Mouse (Mus musculus) thymus, postnatal 25 days (tissue): ENCODE measurements around the gene Gpr45.
"Not testable (repeated sequence)": the region's sequence is repeated elsewhere in the genome, so short reads cannot be mapped to it uniquely, and the experiment has no call there.

Experiments used
- DNase-seq: peaks from one replicate; pipeline ENCODE4 v3.0.0; 2022

The Gpr45 gene

DNA sequence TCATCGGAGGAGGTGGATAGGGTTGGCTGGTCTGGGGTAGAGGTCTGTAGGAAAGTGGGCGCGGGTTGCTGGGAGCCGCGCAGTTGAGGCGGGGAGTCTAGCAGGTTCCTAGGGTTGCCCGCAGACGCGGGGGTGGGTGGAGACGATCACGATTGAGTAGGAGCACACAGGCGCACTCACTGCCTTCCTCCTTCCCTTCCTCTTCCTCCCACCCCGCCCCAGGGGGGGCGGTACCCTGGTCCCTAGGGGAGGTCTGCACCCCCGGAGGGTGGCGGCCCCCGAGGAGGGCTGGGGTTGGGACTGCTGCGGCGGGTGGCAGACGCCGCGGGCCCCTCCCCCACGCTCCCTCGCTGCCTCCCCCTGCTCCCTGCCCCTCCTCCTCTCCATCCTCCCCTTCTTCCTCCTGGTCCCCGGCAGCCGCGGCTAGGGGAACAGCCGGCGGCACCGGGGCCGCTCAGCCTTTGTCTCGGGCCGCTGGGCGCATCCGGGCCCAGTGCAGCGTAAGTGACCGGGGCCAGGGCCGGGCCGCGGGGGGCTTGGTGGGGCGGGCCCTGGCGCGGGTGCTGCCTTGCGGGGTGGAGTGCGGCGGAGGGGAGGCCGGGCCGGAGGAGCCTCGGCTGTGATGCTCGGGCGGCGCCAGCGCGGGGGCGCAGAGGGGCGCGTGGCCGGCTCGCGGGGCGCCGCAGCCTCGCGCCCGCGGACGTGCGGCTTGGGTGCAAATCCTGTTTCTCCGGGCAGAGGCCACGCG lies at the start of gene Gpr45:
TSS of gene Gpr45 (plus strand) at position 139 of the 748 bp plus-strand sequence.
- DNase-seq = peak; percentile 41

DNA sequence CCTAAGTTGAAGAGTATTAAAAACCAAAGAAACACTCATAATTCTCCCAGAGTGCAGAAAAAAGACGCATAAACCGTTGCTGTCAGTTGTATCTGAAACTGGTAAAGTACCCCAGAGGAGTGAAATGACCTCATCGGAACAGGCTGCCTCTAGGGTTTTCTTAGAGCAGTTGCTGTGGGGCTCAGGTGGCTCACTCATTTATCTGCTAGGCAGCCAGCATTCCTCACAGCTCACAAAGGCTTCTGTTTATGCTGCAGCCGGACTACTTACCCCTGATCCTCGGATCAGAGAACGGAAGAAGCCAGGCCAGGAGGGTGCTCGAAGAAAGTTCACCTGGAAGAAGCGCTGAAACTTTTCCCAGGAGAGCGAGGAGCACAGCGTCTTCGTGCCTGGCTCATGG lies 47.5 kb upstream of the Gpr45 start:
- no peak for DNase-seq

DNA sequence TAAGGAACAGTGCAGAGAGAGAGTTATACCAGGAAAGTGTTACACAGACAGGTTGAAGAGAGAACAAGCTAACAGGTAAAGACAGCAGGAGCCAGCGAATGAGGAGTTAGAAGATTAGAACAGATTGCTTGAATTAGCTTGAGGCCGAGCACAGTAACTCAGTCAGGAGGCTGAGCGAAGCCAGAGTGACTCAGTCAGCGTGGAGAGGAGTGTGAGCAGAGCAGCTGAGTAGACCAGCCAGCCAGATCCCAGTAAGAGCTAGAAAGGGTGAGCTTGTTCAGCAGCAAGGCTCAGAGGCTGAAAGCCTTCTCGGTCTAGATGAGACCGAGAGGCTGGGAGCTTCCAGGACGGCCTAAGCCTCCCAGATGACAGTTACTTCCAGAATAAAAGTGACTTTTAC lies 46.0 kb upstream of the Gpr45 start:
- no peak for DNase-seq

DNA sequence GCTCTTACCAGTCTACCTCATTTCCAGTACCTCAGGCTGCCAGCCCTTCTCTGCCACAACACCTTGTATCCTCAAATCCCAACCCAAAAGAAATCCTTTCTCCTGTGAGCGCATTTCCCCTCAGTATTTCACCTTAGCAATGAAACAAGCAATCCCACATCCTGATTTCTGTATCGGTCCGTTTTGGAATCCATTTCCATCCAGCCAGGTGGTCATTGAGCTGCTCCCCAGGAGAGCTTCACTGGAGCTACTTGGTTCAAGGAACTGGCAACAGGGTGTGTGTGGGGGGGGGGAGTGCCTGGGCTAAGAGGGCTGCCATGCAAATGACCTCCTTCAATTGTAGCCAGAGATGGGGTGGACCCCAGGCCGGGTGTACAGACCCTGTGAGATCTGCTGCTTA lies 45.5 kb upstream of the Gpr45 start:
- DNase-seq = no peak

DNA sequence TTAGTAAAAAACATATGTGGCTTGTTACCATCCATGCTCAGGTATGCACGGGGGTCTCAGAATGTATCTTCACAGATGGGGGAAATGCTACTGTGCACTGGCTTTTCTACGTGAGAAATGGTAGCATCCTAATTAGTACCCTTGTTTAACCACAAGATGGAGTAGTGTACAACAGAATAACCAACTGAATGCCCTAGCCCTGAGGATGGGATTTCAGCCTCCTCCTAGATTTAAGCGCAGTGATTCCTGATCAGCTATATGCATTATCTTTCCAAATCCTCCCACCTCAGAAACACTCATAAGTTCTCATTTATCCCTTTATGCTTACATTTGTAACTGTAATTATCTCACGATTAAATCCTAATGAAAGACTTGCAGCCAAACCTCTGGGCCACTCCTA lies 37.6 kb upstream of the Gpr45 start:
- DNase-seq = no peak

DNA sequence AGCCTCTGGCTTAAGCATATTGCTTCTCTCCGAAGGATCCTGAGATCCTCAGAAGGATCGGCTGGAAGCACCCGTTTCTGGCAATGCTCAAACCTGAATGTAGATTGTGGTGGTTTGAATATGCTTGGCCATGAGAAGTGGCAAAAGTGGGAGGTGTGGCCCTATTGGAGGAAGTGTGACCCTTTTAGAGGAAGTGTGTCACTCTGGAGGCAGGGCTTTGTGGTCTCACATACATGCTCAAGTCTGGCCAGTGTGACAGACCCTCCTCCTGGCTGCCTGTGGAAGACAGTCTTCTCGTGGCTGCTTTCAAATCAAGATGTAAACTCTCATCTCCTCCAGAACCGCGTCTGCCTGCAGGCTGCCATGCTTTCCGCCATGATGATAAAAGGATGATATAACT lies 36.0 kb upstream of the Gpr45 start:
- no peak for DNase-seq

DNA sequence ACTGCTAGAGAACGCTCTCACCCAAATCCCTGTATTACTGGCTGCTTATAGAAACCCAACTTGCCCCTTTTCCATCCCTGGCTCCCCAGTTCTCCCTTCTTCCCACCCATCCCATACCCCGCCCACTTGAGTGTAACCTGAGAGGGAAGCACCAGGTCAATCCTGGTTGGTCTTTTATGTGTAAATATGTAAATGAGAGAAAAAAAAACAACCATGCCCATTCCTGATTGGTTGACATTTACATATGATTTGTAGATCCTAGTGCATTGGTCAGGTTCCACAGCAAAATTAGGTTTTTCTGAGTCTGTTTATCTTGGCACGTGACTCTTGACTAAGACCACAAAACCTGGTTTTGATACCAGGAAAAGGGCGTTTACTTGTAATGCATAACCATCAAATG lies 34.8 kb upstream of the Gpr45 start:
- DNase-seq = no peak

DNA sequence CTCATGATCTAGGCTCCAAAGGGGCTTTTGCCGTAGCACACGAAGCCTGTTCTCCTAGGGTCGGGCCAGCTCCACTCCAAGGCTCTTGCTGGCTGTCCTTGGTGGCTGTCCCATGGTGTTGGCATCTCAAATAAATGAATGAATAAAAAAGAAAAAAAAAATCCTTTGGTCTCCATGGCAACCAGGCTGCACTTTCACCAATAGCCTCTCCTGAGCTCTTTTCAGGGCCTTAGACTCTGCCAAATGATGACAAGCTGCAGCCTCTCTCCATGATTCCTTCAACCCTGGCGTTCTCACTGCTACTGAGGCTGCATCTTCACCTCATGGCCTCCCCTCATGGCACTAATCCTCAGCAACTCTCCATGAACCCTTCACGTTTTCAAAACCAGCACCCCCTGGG lies 28.7 kb upstream of the Gpr45 start:
- no peak for DNase-seq

DNA sequence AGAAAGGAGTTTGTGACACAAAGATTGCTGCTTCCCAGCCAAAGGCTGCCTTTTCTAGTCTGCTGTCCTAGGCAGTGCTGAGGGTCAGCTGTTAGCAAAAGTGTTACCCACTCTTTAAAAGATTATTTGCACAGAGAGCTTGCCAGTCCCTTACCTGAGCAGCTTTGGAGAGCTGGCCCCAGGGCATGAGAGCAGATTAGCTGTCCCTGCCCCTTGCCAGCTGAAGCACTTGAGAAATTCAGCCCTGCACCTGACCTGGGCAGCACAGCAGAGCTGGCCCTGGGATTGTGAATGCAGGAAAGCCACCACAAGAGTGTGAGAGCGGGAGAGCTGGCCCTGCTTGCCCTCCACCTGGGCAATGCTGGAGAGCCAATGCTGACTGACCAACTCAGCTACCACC lies 19.1 kb upstream of the Gpr45 start:
- no peak for DNase-seq

DNA sequence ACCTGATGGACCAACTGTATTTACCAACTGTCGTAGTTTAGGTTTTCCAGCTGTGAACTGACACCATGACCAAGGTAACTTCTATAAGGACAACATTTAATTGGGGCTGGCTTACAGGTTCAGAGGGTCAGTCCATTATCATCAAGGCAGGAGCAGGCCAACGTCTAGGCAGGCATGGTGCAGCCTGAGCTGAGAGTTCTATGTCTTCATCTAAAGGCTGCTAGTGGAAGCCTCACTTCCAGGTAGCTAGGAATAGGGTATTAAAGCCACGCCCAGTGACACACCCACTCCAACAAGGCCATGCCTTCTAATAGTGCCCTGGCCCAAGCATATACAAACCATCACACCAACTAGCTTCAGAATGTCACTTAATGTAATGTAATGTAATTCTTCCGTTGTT lies 4.2 kb upstream of the Gpr45 start:
- no peak for DNase-seq

DNA sequence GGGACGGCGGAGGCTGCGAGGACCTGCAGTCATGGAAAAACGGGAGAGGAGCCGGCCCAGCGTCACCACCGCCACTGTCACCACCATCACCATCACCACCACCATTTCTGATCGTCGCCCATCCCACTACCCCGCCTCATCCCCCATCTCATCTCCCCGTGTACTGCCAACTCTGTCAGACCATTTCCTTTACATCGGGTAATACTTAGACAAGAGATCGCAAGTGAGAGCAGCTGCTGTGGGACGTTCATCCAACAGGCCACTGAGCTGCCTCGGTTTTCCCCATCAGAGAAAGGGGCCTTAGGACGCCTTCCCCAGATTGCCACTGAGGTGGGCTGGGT lies 780 bp downstream of the Gpr45 start:
- no peak for DNase-seq

DNA sequence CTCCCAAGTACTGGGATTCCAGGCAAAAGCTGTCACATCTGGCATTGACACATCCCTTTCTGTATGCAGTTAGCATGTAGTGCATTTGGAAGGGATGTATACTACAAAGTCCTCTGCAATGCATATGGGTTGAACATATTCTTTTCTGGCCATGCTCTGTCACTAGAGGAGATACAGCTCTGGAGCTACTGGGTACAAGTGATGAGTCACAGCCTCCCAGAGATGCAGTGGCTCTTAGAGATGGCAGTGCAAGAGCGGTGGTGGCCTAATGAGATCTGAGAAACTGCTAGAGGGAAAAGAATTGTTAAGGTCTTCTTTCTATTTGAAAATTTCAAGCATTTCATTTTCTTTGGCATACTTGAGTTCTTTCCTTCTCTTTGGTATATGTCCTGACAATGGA lies 4.2 kb downstream of the Gpr45 start:
- DNase-seq = no peak

DNA sequence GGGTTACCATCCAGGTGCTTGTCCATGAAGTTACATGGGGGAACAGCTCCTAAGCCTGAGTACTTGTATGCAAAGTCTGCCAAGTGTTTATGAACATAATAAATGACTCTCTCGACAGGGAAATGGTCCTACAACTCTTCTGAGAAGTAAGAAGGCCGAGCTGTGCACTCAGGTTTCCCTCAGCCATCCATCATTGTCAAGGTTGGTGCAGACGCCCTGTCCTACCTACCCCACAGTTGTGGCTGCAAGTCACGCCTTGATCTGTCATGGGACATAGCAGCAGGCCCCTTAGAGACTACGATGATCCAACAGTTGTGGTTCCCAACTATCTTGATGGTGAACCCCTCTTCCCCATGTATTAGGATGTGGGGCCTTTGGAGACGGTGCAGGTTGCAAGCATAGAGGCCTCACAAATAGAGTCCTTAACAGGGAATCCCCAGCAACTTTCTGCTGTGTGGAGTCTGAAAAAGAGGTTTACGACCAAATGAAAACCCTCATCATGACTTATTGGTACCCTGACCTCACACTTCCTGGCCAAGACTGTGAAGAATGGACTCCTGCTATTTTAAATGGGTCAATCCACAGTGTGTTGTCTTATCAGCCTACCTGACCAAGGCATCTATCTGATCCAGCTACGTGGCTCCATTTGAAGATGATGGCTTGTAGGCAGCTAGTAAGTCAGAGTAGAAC lies 30.6 kb downstream of the Gpr45 start:
- DNase-seq = no peak

DNA sequence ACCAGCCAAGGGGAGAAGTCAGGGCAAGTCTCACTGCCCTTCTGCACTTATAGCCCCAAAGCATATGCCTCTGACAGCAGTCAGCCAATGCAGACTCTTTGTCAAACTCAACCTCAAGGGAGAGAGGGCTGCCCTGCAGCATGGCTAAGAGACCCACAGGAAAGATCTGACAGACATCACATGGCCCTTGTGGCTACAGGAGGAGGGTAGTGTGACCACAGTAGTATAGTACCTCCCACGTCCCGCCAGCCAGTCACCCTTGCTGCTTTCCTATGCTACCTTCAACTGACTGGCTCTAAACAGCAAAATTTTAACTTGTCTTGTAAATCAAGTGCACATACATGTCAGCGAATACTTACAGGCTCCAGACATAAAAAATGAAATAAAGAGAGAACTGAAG lies 31.4 kb downstream of the Gpr45 start:
- DNase-seq = no peak

DNA sequence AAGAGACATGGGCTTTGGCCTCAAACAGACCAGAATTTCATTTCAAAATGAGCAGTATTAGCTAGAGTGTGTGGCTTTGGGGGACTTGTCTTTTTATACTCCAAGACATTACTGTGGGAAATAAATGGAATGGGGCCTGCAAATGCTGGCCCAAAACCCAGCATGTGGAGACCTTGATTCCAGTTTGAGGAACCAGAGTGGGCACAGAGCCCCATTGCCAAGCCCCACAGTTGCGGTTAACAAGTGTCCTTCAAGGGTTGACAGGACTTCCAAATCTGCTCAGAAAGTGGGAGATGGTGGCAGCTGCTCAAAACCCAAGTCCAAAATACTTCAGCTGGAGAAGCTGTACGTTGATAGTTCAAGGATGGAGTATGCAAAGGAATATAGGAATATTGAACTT lies 36.3 kb downstream of the Gpr45 start:
- DNase-seq = no peak

DNA sequence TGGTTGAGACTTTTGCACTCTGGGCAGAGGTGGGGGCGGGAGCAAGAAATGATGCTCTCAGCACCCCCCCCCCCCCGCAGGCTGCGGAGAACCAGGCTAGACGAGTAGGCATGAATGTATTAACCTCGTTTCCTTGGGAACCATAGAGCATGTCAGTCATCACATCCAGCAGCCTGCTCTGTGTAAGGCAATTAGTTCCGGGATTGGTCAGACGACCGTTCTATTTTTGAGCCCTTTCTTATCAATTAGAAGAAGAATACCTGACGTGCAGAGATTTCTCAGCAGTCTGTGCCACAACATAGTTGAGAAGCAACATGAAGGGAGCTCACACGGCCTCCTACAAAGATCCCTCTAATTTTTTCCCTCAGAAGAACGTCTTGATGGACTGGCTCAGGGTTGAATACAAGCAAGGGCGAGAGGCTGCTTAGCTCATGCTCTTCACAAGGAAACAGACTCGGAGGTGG lies 53.4 kb downstream of the Gpr45 start:
- DNase-seq = no peak

DNA sequence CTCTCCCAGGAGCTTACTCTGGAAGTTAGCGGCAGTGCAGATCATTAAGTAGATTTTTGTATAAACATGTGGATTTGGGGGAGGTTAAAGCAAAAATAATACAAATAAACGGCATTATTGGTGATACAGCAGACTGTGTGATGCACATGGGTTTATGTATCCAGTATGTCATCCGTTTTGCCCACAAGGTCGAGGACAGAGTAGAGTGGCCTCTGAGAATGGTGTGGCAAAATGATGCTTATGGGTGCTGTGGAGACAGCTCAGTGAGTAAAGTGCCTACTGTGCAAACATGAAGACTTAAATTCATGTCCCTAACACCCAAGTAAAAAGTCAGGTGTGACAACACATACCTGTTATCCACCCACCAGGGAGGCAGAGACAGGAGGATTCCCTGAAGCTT lies 53.9 kb downstream of the Gpr45 start:
- DNase-seq = no peak

DNA sequence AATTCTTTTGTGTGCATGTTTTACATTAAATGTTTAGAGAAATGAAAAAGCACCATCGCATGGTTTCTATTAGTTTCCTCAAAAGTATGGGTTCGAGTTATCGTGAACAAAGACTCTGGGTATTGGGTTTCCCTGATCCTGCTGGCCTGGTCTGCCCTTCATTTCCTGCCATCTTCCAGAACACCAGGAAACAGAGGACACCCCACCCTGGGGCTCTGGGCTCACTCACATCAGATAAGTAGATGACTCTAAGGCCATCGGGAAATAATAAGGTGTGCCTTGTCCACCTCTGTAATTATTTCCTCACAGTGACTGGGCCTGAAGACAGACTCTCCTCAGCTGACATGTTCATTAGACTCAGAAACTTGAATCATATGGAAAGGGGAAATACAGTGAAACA lies 57.8 kb downstream of the Gpr45 start:
- no peak for DNase-seq

DNA sequence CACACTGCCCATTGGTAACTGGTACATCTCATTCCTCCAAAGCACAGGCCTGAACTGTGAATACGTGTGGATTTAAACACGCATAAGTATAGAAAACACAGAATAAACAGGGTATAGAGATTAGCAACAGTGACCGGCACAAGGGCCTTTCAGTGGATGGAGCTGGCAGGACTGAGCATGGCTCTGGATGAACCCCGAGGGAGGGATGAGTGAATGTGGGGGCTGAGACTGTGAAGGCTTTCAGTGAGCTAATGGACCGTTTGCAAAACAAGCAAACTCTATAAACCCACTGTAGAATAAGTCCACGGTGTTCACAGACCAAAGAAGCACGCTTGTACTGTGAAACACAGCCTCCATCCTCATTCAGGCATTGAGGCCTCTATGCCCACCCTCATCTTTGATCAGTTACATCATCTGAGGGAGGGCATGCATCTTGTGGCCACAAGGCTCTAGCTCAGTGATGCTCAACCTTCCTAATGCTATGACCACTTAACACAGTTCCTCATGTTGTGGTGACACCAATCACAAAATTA lies 62.5 kb downstream of the Gpr45 start:
- not testable (repeated sequence) for DNase-seq

DNA sequence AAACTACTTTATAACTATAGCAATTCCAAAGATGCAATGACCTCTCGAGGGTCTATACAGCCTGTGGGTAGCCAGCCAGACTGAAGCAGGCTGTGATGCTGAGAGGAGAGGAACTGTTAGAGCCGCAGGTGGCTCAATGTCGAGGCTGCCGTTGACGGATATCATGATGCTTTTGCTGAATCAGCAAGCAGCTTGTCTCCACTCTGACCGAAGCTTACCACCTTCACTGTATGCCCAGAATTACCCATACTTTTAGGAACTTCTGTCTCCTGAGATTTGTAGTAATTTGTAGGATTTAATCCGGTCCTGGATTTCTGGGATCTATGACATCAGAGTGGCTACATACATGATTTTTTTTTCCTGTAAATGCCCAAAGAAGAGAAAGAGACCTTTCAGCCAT lies 83.3 kb downstream of the Gpr45 start:
- no peak for DNase-seq

DNA sequence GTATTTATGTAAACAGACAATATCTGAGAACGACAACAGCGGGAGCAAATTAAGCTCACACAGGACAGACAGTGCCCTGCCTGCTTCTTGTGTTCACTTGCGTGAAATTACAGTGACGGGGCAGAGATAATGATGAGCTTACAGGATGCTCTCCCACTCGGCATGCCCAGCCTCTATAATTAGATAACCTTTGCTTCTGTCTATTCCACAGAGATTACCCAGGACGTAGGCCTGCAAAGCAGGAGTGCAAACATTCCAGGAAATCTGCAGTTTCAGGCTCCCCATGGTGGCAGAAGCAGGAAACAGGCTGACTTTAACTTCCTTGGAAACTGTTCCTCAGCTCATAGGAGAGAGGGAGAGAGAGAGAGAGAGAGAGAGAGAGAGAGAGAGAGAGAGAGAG lies 89.6 kb downstream of the Gpr45 start:
- DNase-seq = no peak

DNA sequence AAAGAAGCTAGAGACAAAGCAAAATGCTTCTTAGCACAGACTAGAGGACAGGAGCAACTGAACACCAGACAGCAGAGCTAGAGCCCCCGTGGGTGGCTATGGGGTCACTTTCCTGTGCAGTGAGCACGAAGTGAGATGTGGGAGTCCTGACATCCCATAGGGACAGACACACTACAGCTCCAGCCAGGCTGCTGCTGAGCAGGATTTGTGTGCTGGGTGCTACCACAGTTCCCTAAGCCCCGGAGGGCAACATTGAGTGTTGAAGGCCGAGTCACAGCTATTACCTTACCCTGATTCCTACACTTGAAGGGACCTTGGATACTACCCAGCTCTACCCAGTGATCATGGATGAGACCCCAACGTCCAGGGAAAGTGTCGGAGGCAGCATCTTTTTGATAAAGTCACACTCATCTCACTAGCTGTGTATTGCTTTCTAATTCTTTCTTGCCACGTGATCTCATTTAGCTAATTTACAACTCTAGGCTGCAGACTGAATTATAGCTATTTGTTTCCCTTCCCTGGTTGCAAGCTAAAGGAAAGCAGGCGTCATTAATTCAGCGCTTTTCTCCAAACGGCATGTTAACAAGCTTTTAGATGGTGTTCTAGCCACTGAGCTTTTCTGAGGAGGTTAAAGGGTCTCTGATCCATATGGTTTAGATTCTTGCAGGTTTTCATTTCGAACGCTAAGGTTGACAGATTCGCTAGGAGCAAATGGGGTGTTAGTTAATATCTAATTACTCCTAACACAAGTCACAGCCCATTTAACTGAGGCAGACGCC lies 92.7 kb downstream of the Gpr45 start:
- DNase-seq = no peak

DNA sequence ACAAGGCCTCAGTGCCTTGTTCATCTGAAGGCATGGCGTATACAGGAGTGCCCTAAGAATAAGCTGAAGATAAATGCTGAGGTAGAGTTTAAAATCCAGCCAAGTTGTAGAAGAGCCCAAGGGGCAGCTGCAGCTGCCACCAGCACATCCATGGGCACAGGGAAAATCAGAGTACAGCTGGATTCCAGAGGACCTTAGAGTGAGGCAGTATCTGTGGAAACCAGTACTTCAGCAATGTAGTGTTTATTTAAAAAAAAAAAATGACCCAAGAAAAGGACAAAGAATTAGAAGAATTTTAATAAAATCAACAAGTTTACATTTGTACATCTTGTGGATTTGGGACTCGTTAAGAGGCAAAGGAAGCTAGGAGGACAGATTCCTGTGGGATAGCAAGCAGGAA lies 94.3 kb downstream of the Gpr45 start:
- no peak for DNase-seq

DNA sequence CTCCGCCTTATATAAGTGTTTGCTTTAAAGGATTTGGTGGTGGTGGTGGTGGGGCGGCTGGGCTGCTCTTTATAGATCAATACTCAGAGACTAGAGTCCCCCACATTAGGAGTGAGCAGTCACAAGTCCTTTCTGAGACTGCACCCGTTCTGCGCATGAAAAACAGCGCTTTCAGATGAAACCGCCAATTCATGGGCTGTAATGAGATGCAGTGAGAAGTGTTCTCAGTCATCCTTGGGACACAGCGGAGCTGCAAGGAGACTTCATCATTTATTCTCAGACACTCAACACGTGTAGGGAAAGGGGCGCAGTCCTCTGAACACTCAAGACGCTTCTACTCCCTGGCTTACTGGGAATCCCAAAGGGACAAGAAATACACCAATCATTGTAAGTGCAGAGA lies 95.1 kb downstream of the Gpr45 start:
- no peak for DNase-seq
